Mouse (Mus musculus) ZHBTc4 (cell line): ENCODE results near the gene Hoxc5.

Experiments used
- DNase-seq: peaks from one replicate; pipeline ENCODE4 v3.0.0-alpha.2; 2011; ENCODE audit warnings: low read depth, low spot score

Hoxc5 gene

DNA sequence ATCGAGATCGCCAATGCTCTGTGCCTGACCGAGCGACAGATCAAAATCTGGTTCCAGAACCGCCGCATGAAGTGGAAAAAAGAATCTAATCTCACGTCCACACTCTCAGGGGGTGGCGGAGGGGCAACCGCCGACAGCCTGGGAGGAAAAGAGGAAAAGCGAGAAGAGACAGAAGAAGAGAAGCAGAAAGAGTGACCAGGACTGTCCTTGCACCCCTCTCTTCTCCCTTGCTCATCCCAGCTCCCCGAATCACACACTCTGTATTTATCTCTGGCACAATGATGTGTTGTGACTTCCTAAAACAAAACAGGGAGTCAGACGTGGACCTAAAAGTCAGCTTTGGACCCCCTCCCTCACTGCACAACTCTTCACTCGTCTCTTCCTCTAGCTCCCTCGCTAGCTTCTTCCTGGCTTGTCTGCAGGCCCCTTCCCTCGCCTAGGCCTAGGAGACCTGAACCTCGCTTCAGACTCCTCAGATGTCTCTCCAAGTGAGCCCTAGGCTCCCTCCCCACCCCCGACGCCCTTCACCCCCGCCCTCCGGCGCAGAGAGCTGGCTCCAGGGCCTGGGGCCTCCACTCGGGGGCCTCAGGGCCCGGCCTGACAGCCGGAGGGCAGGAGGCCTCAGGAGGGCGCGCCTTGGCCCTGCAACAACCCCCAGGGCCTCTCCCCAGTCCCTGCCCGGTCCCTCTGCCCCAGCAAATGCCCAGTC is 43.8 kb downstream of the Hoxc5 start:
- DNase-seq: no peak

DNA sequence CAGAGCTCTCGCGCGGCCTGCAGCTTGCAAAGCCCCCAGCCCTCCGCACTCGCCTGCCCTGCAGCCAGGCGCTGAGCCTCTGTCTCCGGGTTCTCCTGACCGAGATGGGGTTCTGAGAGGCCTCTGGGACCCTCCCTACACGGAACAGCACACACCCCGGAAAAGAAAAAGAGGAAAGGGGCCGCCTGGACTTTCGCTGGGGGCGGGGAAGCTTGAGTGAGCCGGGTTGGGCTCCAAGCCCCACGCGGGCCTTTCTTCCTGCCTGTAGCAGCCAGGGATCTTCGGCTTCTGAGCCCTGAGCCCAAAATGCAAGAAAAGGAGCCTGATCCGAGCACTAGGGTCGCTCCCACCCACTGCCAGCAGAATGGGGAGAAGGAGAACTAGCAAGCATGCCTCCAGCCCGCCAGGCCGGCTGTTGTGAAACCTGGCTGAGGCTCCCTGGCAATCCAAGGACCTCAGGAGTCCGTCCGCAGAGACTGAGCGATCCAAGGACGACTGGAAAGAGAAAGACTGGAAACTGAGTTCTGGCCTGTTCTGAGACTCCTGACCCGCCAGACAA is 44.8 kb downstream of the Hoxc5 start:
- peak; percentile 53 for DNase-seq

DNA sequence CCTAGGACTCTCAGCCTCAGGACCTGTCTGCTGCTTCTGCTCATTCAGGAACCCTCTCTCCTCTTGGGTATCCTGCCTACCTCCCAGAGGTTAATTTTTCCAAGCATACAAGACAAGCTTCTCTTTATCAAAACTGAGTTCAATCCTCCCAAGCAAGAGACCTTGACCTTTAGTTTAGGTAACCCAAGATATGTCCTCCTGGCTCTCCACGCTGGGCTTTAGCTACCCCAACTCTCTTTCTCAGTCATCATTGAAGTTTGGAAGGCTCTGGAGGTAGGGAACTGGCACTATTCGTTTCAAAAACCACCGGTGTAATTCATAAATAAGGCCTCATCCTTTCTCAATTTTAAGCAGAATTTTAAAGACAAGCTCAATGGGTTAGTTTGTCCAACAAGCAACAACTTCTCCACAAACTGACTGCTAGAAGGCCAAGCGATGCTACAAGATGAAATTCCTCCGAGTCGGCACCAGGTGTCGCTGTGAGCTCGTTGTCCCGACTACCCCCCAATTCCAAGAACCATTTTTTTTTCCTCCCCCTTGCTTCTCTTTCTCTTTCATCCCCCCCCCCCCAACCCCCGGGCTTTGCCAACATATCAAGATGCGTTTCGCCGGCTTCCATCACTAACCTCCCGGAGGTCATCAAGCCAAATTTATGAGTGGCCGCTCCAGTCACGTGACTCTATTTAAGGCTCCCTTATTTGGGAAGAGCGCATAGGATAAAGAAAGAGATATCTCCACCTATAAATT is 46.2 kb downstream of the Hoxc5 start:
- peak; percentile 73 for DNase-seq

DNA sequence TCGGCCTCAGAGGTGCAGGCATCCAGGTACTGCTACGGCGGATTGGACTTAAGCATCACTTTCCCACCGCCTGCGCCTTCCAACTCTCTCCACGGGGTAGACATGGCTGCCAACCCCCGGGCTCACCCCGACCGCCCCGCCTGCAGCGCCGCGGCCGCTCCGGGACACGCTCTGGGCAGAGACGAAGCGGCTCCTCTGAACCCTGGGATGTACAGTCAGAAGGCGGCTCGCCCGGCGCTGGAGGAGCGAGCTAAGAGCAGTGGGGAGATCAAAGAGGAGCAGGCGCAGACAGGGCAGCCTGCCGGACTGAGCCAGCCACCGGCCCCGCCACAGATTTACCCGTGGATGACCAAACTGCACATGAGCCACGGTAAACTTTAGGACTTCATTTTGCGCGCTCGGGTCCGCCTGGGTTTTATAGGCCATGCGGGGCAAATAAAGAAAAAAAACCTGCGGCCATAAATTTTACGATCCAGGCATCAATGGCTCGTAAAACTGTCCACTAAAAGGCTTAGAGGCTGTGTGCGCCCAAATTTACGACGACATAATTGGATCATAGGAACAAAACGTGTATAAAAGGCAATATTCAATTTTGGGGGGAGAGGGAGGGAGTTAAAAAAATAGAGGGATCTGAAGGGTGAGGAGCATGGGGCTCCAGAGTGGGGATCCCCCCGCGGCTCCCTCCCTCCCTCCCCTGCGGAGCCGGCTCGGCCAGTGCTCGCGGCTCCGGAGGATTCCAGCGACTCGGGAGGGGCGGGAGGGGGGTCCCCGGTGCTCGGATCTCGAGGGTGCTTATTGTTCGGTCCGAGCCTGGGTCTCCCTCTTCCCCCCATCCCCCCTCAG is 47.1 kb downstream of the Hoxc5 start:
- DNase-seq: peak; percentile 83

DNA sequence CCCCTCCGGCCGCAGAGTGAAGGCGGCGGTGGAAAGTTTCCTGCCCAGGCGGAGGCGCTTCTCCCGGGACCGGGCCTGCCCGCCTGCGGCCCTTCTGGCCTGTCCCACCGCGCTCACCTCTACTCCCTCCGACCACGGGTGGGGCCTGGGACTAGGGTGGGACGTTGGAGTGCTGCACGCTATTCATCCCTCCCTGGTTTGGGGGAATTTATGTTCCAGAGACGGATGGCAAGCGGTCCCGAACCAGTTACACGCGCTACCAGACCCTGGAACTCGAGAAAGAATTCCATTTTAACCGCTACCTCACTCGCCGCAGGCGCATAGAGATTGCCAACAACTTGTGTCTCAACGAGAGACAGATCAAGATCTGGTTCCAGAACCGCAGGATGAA is 47.8 kb downstream of the Hoxc5 start:
- peak; percentile 62 for DNase-seq

DNA sequence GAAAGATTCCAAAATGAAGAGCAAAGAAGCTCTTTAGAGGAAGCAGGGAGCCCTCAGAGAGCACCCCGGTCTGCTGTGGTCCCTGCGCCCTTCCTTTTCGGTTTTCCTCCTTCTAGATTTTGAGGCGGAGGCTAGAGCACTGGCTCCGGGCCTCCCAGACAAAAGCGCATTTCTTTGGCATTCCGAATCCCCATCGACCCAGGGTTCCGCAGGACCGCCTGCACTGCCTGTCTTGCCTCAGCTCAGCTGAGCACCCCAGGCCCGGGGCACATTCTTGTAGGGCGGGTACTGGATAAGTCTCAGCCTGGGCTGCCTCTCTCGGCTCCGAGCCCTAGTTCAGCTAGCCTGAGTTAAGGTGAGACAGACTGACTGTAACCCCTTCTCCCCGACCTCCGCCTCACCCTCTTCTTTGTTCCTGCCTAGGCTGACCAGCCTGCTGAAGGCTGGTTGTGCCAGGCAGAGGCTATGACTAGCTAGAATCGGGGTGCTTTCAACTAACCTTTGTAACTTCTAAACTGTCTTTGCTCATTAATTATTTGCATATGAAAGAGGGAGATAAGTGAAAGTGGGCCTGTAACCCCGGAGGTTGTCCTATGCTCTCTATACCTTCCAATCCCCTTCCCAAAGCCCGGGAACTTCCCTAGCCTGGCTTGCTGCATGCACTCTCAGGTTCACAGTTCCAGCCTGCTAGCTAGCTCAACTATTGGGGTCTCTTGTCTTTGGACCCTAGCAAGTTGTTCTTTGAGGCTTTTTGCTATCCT is 48.3 kb downstream of the Hoxc5 start:
- peak; percentile 81 for DNase-seq

DNA sequence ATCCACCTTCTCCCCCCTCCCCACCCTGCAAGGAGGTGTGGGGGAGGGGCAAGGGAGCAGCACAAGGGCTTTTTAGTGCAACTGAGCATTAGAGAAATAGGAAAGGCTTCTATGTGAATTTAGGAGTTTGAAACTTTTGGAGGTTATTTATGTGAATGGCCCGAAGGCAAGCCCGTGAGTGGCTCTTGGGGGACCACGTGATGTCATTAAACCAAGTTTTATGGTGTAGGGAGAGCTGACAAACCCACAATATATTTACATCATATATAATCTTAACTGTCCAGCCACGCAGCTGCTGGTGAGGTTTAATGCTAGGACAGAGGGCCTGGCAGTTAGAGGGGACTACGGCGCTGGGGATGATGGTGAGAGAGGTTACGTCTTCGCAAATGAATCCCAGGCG is 51.4 kb downstream of the Hoxc5 start, which contains the start of gene Hoxc4:
Gene Hoxc4, plus strand, starts transcription at position 299 of the 400 bp plus-strand sequence.
- DNase-seq: no peak

DNA sequence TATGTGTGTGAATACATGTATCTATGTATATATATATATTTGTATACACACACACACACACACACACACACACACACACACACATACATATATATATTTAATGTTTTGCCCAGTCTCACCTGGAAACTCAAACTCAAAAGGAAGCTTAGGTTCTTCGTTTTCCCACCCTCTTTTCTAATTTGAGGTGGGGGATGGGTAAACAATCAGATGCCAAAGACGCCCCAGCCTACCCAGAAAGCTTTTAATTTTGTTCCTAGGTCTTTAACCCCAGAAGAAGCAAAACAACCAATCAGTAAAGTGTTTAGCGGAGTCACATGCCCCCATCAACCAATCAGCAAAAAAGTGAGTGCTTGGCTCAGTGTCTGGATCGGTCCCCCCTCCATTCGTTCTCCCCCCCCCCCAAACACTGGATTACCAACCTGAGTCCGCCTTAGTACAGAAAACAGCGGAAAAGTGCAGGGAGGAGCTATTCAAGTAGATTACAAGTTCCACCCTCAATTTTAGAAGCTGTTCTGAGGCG is 53.7 kb downstream of the Hoxc5 start:
- DNase-seq: no peak

DNA sequence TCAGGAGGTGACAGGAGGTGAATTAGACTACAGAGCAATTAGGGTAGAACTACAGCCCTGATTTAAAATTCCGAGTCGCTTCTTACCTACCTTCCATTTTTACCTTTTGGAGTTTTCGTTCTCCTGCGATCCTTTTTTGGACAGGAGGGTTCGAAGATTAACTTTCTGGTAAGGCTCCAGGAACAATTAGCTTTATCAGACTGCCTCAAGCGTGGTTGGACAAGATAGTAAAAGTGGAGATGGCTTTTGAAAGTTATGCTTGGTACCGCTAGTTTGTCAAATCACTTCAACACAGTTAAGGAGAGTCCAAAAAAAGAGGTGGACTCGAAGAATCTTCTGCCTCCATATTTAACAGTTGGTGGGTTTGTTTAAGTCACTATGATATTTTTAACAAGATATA is 54.3 kb downstream of the Hoxc5 start:
- no peak for DNase-seq

DNA sequence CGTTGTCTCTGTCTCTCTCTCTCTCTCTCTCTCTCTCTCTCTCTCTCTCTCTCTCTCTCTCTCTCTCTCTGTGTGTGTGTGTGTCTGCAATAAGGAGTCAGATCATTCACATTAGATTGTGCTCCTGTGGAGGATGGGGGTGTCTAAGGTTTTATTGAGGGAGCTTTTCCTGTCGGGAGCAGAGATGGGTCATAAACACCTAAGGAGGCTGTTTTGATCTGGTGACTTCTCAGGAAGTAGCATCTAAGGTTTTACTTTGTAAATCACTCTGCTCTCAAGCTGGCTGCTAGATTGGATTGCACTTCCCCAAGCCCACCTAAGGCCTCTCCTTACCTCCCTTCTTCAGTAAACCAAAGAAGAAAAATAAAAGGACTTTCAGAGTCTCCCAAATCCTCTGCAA is 56.9 kb downstream of the Hoxc5 start:
- DNase-seq: no peak

DNA sequence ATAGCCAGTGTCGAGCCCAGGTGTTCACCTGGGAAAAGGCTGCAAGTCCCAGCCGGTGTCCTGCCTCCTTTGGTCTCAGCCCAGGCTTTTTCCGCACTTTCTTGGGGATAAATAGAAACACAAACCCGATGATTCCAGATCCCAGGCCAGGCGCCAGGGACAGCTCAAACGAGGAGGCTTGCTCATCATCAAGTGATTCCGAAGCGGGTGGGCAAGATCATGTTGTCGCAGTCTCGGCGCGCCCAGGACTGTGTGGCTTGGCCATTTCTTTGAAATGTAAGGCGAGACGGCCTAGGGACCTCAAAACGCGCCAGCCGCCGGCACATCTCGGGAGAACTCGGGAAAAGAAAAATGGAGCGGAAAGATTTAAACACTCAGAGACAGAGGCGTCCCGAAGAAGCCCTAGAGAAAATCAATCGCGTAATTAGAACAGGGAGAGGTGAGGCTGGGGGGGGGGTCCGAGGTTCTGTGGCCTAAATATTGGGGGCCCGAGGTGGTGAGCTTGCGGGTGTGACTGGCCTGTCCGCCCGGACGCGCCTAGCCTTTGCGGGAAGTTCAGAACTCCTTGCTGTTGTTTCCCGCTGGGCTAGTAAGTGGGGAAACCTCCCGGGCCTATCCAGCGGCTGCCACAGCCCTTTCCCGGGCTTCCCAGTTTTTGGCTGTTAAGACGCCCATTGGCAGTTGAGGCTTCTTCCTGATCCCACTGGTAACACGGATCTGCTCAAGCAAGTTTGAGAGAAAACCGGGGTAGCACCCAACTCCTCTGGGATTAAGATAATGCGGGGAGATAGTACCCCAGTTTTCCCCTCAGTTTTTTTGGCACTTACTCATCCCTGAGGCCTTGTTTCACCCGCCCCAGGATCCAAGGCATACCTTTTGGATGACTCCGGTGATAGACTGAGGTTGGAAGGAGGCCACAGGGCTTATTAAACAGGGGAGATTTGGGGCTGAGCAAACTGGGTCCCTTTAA is 60.3 kb downstream of the Hoxc5 start:
- DNase-seq: peak; percentile 68

DNA sequence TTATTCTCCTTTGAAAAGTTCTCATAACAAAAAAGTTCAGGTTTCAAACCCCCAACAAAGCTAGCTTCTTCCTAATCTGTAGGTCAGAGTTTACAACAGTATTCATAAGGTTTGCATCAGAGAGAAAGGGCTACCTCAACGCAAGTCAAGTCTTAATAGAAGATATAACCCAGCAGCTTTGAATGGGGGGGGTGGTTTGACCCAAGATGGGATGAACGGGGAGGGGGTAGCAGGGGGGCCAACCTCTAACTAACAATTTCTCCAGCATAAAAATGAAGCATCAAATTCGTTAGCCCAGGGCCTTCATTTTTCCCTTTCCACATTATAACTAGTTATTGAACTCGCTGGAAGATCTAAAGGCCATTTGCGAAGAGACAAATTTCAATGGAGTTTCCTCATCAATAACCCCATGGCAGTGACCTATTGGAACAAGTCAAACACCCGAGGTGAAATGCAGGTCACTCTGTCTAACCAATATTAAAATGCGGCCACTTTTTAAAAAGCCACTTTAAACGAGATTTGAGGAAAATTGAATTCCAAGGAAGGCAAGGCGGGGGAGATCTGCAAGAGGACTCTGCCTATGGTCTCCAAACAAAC is 61.8 kb downstream of the Hoxc5 start:
- DNase-seq: no peak

DNA sequence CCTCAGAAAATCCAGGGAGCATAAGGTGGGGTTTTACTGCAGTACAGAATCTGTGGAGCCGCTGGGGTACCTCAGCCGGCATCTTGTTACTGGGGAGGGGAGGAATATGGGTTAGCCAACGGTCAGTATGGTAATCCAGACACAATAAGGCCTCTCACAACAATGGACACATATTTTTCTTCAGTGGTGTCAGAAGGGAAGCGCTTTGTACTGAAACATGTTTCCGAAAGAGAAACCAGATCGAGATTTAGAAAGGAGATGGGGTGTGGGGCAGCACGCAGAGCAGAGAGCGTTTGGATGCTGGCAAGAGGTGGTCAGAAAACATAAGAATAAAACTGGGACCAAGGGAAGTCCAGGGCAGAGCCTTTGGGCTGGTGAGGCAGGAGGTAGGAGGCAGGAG is 62.9 kb downstream of the Hoxc5 start:
- no peak for DNase-seq

DNA sequence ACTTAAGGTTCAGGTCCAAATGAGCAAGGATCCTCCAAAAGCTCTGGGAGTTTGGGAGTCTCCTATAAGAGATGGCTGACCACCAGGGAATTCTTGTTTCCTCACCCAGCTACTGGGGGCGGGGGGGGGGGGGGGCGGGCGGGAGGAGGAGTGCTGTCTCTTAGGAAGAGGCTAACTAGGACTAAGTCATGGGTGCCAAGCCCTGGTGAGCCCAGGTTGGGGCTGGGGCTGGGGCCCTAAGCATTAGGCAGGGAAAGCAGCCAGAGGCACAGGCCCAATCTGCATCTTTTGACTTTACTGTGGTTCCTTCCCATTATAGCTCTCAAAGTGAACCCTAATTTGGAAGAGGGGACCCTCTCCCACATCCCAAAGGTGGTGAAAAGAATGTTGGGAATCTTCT is 64.9 kb downstream of the Hoxc5 start:
- DNase-seq: no peak

DNA sequence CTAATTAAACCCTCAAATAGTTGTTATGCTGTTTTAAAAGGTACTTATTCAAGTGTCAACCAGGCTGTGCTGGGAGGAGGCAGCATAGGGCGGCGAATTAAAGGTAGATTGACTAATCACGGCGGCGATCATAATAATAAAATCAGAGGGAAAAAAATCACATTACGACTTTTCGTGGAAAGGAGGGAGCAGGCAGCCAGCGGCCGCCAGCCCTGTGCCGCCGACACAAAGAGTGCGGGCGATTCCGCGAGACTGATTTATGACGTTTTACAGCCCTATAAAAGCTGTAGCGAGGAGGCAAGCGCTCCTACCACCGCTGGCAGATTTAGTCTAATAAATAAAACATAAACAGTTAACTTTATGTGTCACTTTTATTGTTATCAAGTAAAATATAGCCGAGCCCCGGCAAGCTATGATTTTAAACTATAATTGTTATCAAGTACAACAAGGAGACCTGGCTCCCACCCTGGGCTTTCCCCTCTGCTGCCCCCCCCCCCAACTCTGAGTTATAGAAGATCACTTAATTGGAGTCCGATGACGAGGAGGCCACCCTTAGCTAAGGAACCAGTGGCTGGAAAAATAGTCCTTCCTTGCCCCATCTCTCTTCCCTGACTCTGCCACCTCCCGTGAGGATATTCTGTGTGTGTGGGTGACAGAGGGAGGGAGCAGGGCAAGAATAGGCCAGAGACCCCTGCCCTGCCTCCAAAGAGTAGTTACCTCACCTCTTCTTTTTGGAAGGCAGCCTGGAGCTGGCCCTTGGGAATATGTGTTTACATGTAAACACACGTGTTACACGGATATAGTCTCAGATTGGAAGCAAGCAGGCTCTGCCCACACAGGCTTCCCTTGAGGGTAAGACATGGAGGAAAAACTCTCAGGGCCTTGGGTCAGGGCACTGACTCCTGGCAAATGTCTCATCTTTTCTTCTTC is 65.7 kb downstream of the Hoxc5 start:
- DNase-seq: no peak

DNA sequence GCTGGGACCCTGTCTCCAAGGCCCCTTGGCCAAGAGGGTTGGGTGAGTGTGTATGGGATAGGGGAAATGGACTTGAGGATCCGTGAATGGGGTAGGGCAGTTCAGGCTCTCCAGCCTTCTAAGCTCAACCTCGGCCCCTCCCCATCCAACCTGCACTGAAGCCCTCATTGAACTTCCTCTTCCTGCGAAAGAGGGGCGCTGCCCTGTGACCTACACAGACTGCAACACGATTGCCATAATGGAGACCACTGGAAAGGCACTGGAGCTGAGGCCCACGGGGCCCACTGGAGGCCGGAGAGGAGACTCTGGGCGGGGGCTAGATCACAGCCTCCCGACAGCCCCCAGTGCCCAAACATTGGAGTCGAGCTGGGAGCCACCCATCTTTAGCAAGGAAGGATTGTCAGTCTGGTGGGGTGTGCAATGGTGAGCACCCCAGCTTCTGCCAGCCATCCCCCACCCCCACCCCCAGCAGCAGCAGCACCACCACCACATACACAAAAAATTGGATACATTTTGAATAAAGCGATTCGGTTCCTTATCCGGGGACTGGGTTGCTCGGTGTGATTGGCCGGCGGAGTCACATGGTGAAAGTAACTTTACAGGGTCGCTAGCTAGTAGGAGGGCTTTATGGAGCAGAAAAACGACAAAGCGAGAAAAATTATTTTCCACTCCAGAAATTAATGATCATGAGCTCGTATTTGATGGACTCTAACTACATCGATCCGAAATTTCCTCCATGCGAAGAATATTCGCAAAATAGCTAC is 67.0 kb downstream of the Hoxc5 start:
- DNase-seq: no peak

DNA sequence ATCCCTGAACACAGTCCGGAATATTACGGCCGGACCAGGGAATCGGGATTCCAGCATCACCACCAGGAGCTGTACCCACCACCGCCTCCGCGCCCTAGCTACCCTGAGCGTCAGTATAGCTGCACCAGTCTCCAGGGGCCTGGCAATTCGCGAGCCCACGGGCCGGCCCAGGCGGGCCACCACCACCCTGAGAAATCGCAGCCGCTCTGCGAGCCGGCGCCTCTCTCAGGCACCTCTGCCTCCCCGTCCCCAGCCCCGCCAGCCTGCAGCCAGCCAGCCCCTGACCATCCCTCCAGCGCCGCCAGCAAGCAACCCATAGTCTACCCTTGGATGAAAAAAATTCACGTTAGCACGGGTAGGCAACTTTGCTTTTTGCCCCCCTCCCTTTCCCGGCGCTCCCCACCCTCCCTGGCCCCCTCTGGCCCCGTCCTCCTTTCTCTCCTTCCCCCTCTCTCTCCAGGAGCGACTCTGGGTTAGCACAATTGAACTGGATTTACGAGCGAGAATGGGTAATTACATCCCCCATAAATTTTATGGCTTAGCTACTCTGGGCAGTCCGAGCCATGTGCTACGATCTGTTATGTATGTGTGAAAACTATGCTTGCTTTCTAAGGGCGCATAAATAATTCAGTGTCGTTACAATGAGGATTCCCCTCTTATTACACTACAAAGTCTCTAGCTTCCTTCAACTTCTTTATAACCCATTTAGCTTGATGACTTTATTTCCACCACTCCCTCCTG is 67.7 kb downstream of the Hoxc5 start:
- peak; percentile 42 for DNase-seq
